Comparison of ENCODE assay signal across 22 mouse cellular contexts in the genomic region with DNA sequence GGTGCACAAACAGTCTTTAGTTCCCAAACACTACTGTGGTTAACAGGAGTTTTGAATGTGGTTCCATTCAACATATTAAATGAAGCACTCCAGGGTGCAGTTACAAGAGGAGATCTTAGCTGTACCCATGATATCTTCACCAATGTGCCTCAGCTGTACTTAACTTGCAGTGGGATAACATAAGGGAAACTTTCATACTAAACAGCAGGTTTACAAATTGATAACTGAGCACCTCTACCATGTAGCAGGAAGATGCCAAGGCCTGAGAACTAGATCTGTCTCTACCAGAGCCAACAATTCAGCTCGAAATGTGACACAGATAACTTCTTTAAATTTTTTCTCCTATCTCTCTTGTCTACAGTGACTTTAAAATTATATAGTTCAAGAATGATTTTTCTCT.
DNase-seq lines count a peak whose midpoint lies in the region; ATAC-seq and TF ChIP-seq lines count a peak whose summit lies in the region.
"Had no signal": no experiment of that assay in that cellular context is flagged by ENCODE, and none has a peak within 500 bp of the region (broad histone marks: within the 10 kb centered on the region; RNA-seq: fewer than 3 reads in every experiment).

No protein-coding gene starts in this region.

- no peaks in the 10 kb centered on the region for H3K27me3 ChIP-seq in MEL (ENCODE audit: control insufficient read depth in 1 of 2, insufficient read depth in 2 of 2, low read length in 2 of 2)
- H3K27me3 ChIP-seq: CH12.LX, Patski had no signal

- no peak overlapping the region for H3K4me3 ChIP-seq in MEL (ENCODE audit: control insufficient read depth in 1 of 2, insufficient read depth in 1 of 2, low read depth in 2 of 2, low read length in 2 of 2)

- TF ChIP-seq POLR2A in MEL (IDR thresholded peaks at IDR 0.05; ENCODE audit: control insufficient read depth in 1 of 2, insufficient read depth in 1 of 2, low read depth in 1 of 2, low read length in 2 of 2, poor library complexity in 1 of 2): no peak

- no peaks in the 10 kb centered on the region for H3K79me2 ChIP-seq in MEL (ENCODE audit: control insufficient read depth, insufficient read depth, low read length, poor library complexity)

- no peak overlapping the region for H3K27ac ChIP-seq in MEL (ENCODE audit: control insufficient read depth, low read depth, low read length)

- no peak for TF ChIP-seq CTCF in MEL (IDR thresholded peaks at IDR 0.05 in 2 of 3, conservative IDR thresholded peaks at IDR 0.05 in 1 of 3; ENCODE audit: control insufficient read depth in 1 of 3, insufficient read depth in 1 of 3, low read depth in 2 of 3, low read length in 3 of 3, poor library complexity in 1 of 3, severe bottlenecking in 1 of 3)

- H3K36me3 ChIP-seq in MEL (ENCODE audit: control insufficient read depth in 1 of 2, insufficient read depth in 2 of 2, low read length in 2 of 2): peaks cover 0 to 15% of the 10 kb centered on the region in 2 experiments; a peak in 2 of 4 replicates

- peaks cover 4 to 13% of the 10 kb centered on the region in 2 experiments; a peak in 3 of 4 replicates for H3K4me1 ChIP-seq in MEL (ENCODE audit: control insufficient read depth in 1 of 2, insufficient read depth in 2 of 2, low read length in 2 of 2)

- H3K9ac ChIP-seq in MEL (ENCODE audit: control insufficient read depth, low read depth, low read length, poor library complexity, severe bottlenecking): no peak overlapping the region

- no peak for TF ChIP-seq RAD21 in MEL (IDR thresholded peaks at IDR 0.05; ENCODE audit: low read depth, low read length)

- peak; percentile 14 to 22; a peak in 1 of 4 replicates for TF ChIP-seq EP300 in MEL (IDR thresholded peaks at IDR 0.05; ENCODE audit: low read depth in 1 of 2, low read length in 2 of 2)

- peak; percentile 52 for ATAC-seq in megakaryocyte progenitor cell, adult 5-6 weeks (replicated peaks; ENCODE audit: poor library complexity)
- ATAC-seq in megakaryocyte-erythroid progenitor cell, adult 5-6 weeks (replicated peaks; ENCODE audit: low FRiP score, low TSS enrichment, poor library complexity, severe bottlenecking): peak; percentile 86
- ATAC-seq: activated CD4-positive, CD25-positive, alpha-beta regulatory T cell, adult 4 months; CD4-positive, CD25-positive, alpha-beta regulatory T cell, adult 4 months; Patski had no signal

- DNase-seq in MEL (ENCODE audit: low read depth, low spot score): peak; percentile 39
- no peak for DNase-seq in lung, postnatal 10 days
- DNase-seq in kidney, adult 9 months: no peak
- no peak for DNase-seq in layer of hippocampus, postnatal 36 days
- DNase-seq: adrenal gland, adult 2 months; adrenal gland, adult 8-10 months; adrenal gland, postnatal 10 days; adrenal gland, postnatal 14 days; adrenal gland, postnatal 25 days; adrenal gland, postnatal 36 days; B cell, adult 2 months; cerebellum, adult 11 months; cerebellum, adult 11-12 months; cerebellum, adult 18-20 months; cerebellum, adult 2 months had no signal

- H3K9me3 ChIP-seq in MEL (replicated peaks; ENCODE audit: insufficient read depth, low read length): no peaks in the 10 kb centered on the region
- H3K9me3 ChIP-seq: G1E had no signal

TF ChIP-seq in MEL, 35 proteins besides CTCF, POLR2A, EP300 and RAD21:
- TF ChIP-seq GABPA (IDR thresholded peaks at IDR 0.05; ENCODE audit: low read depth, low read length): no peak
- peak; percentile 24; the same call in 1 of the 2 replicates for TF ChIP-seq ETS1 (IDR thresholded peaks at IDR 0.05; ENCODE audit: low read depth, low read length)
